Mouse (Mus musculus): ENCODE results near the gene Exph5. TPM values are rescaled to one million over a fixed set of nuclear protein-coding genes. Genes with fewer than 3 reads are reported as not detected.

The Exph5 gene
- total RNA-seq, 2 experiments from 2014 or later, result 0.85 to 0.95 TPM

- no peak for DNase-seq
Measured at GRCm38 (mm10) chr9:53371339-53371738, 69.9 kb downstream of the Exph5 start.

GRCm38 (mm10) chr9:53375907-53376306 lies 74.4 kb downstream of the Exph5 start:
- DNase-seq, result no peak

- DNase-seq, result peak; percentile 19
Measured at GRCm38 (mm10) chr9:53376820-53377219, 75.3 kb downstream of the Exph5 start.

- no peak for DNase-seq
Measured at GRCm38 (mm10) chr9:53377597-53377996, 76.1 kb downstream of the Exph5 start.

- DNase-seq, result no peak
Measured at GRCm38 (mm10) chr9:53378171-53378570, 76.7 kb downstream of the Exph5 start.

GRCm38 (mm10) chr9:53380595-53380994 lies 79.1 kb downstream of the Exph5 start:
- DNase-seq, result no peak

GRCm38 (mm10) chr9:53381113-53381615 lies 79.7 kb downstream of the Exph5 start:
- DNase-seq, result no peak

- DNase-seq, result peak; percentile 70
Measured at GRCm38 (mm10) chr9:53383951-53384866, 82.7 kb downstream of the Exph5 start, which contains the start of gene Kdelc2. Kdelc2 (plus strand) TSS chr9:53384025.

GRCm38 (mm10) chr9:53384873-53385272 lies 83.4 kb downstream of the Exph5 start:
- DNase-seq, result no peak

- DNase-seq, result no peak
Measured at GRCm38 (mm10) chr9:53387431-53387830, 86.0 kb downstream of the Exph5 start.

GRCm38 (mm10) chr9:53389109-53389508 lies 87.6 kb downstream of the Exph5 start:
- DNase-seq, result no peak

GRCm38 (mm10) chr9:53390136-53390535 lies 88.7 kb downstream of the Exph5 start:
- no peak for DNase-seq

- no peak for DNase-seq
Measured at GRCm38 (mm10) chr9:53397685-53398387, 96.4 kb downstream of the Exph5 start.

GRCm38 (mm10) chr9:53398388-53398700 lies 96.9 kb downstream of the Exph5 start:
- peak; percentile 68 for DNase-seq

GRCm38 (mm10) chr9:53399537-53399936 lies 98.1 kb downstream of the Exph5 start:
- no peak for DNase-seq

GRCm38 (mm10) chr9:53400696-53401095 lies 99.2 kb downstream of the Exph5 start:
- DNase-seq, result no peak

GRCm38 (mm10) chr9:53401146-53401545 lies 99.7 kb downstream of the Exph5 start:
- DNase-seq, result no peak

GRCm38 (mm10) chr9:53402291-53402711 lies 100.8 kb downstream of the Exph5 start, which contains the start of gene 4930550C14Rik:
4930550C14Rik (plus strand) TSS chr9:53402325.
- peak; percentile 15 for DNase-seq

GRCm38 (mm10) chr9:53402991-53403390 lies 101.5 kb downstream of the Exph5 start:
- no peak for DNase-seq

- no peak for DNase-seq
Measured at GRCm38 (mm10) chr9:53404050-53404752, 102.7 kb downstream of the Exph5 start.

- DNase-seq, result peak; percentile 47
Measured at GRCm38 (mm10) chr9:53404753-53405722, 103.6 kb downstream of the Exph5 start.
